Mouse (Mus musculus) small intestine, adult 10 weeks (tissue): ENCODE measurements around the gene E330017A01Rik. TPM values are rescaled to one million over a fixed set of nuclear protein-coding genes. Genes with fewer than 3 reads are reported as not detected.

Source experiments
- polyA plus RNA-seq: library from polyadenylated mRNA; stranded (reverse); fragments of 350-450 nt; fragmentation: Illumina TruSeq; extraction: RNeasy Lipid Tissue Mini Kit (QIAGEN cat#74804); gene quantifications from one replicate; pipeline ENCODE4 v1.2.3, GENCODE M21; 2014; ENCODE audit warnings: low replicate concordance

The E330017A01Rik gene
- not detected for polyA plus RNA-seq

DNA sequence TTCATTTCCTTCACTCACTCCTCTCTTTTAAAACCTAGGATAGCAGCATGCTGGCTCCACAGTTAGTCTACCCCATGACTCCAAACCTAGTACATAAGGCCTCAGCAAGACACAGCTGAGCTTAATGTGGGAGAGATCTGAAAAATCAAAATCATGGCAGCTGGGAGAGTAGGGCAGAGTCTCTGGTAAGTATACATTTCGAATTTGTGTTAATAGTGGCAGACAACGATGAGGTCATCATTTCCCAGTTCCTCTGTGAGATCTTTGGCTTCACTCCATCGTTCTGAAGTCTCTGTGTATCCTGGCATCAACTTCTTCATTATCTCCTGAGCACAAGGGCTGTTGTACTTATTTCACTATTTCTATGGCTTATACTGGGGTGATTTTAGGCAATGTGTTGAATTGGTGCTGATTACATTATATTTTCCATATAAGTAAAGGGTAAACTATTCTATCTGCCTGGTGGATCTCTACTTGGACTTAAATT is at the start of gene E330017A01Rik:
E330017A01Rik (minus strand) TSS at position 51 of the 487 bp plus-strand sequence.

GRCm38 (mm10) chr16:58669917-58670630 is 31.5 kb upstream of the E330017A01Rik start, which contains the start of gene Cpox:
Gene Cpox (plus strand): TSS chr16:58670292.

DNA sequence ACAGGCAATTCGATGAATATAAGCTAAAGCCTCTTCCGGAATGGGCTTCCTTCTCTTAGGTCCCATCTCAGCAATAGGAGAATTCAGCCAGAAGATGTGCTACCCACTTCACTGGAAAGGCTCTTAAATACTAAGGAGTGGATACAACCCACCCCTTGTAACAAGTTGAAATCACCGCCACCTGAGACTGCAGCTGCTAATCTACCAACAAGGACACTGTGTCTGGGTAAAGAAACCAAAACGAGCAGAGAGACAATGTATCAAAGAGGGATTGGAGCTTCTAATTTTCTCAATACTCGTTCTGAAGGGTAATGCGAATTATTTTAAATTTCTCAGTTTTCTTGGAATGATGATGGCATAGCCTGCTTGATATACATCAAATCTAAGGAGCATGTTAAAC is 21.7 kb downstream of the E330017A01Rik start, which contains the start of gene Gm813:
Gm813 (minus strand) TSS at position 101 of the 400 bp plus-strand sequence.

Other genes with a start within 250 kb of the E330017A01Rik start
- 5.2 TPM for gene Dcbld2, start 230.3 kb downstream of the E330017A01Rik start, polyA plus RNA-seq
- gene St3gal6, start 114.5 kb downstream of the E330017A01Rik start, polyA plus RNA-seq, result 206 TPM
- gene Gm813, start 21.8 kb downstream of the E330017A01Rik start, polyA plus RNA-seq, result not detected
- 121 TPM for gene Cpox, start 31.6 kb upstream of the E330017A01Rik start, polyA plus RNA-seq
- not detected for gene Gpr15, start 80.3 kb upstream of the E330017A01Rik start, polyA plus RNA-seq
- 278 TPM for gene Cldnd1, start 89.2 kb upstream of the E330017A01Rik start, polyA plus RNA-seq
- not detected for gene Olfr172, start 124.4 kb upstream of the E330017A01Rik start, polyA plus RNA-seq
- gene Olfr173, start 161.5 kb upstream of the E330017A01Rik start, polyA plus RNA-seq, result not detected
- gene Olfr175-ps1, start 188.0 kb upstream of the E330017A01Rik start, polyA plus RNA-seq, result not detected
- gene Olfr177, start 236.0 kb upstream of the E330017A01Rik start, polyA plus RNA-seq, result not detected